Comparison of ENCODE assay signal across 29 mouse cellular contexts in genomic region chr7:111672467-111672866, GRCm38 (mm10).
DNase-seq lines count a peak whose midpoint lies in the region; ATAC-seq lines count a peak whose summit lies in the region.
"Had no signal": no experiment of that assay in that cellular context is flagged by ENCODE, and none has a peak within 500 bp of the region (broad histone marks: within the 10 kb centered on the region; RNA-seq: fewer than 3 reads in every experiment).

No protein-coding gene starts in this region.

- 32% methylated on average over 4 of the region's 4 CpGs for WGBS in hindbrain, embryonic 16.5 days
- 78% methylated on average over 4 of the region's 4 CpGs for WGBS in hindbrain, embryonic 10.5 days

- H3K4me2 ChIP-seq in hindbrain, embryonic 16.5 days (ENCODE audit: low read length), result no peak overlapping the region
- H3K4me2 ChIP-seq: embryonic facial prominence, embryonic 13.5 days; heart, embryonic 12.5 days; kidney, embryonic 15.5 days; liver, embryonic 15.5 days had no signal

- H3K27me3 ChIP-seq in hindbrain, embryonic 16.5 days (replicated peaks; ENCODE audit: control insufficient read depth, insufficient read depth, low read length), result no peaks in the 10 kb centered on the region
- H3K27me3 ChIP-seq in hindbrain, embryonic 10.5 days (ENCODE audit: insufficient read depth, poor library complexity, severe bottlenecking), result no peaks in the 10 kb centered on the region
- H3K27me3 ChIP-seq: embryonic facial prominence, embryonic 13.5 days; heart, embryonic 12.5 days; kidney, embryonic 15.5 days; liver, embryonic 15.5 days; megakaryocyte, embryonic 14.5 days had no signal

- no peak for ATAC-seq in cerebellum, adult (ENCODE audit: insufficient number of reproducible peaks, low FRiP score, low TSS enrichment)
- peak; percentile 52; the same call in 1 of the 2 replicates for ATAC-seq in hindbrain, embryonic 16.5 days
- ATAC-seq: forebrain, embryonic 16.5 days; intestine, postnatal 0 days; lung, postnatal 0 days had no signal

- no peaks in the 10 kb centered on the region for H3K9me3 ChIP-seq in hindbrain, embryonic 16.5 days (ENCODE audit: control insufficient read depth, low read length)
- no peaks in the 10 kb centered on the region for H3K9me3 ChIP-seq in hindbrain, embryonic 10.5 days
- H3K9me3 ChIP-seq: embryonic facial prominence, embryonic 13.5 days; heart, embryonic 12.5 days; kidney, embryonic 15.5 days; limb, embryonic 10.5 days; liver, embryonic 15.5 days; megakaryocyte, embryonic 14.5 days had no signal

- H3K9ac ChIP-seq in hindbrain, embryonic 16.5 days (ENCODE audit: low read depth, low read length), result no peak overlapping the region
- H3K9ac ChIP-seq: embryonic facial prominence, embryonic 13.5 days; heart, embryonic 12.5 days; kidney, embryonic 15.5 days; liver, embryonic 15.5 days had no signal

- no peak overlapping the region; the same call in 1 of the 2 replicates for H3K27ac ChIP-seq in hindbrain, embryonic 16.5 days (ENCODE audit: low read depth, low read length)
- H3K27ac ChIP-seq in hindbrain, embryonic 10.5 days, result no peak overlapping the region
- H3K27ac ChIP-seq: embryonic facial prominence, embryonic 13.5 days; kidney, embryonic 15.5 days; limb, embryonic 10.5 days; liver, embryonic 15.5 days; stomach, postnatal 0 days had no signal

- no peak overlapping the region for H3K4me3 ChIP-seq in hindbrain, embryonic 16.5 days (ENCODE audit: low read length)
- no peak overlapping the region for H3K4me3 ChIP-seq in hindbrain, embryonic 10.5 days
- H3K4me3 ChIP-seq: embryonic facial prominence, embryonic 13.5 days; heart, embryonic 12.5 days; kidney, embryonic 15.5 days; limb, embryonic 10.5 days; liver, embryonic 15.5 days; megakaryocyte, embryonic 14.5 days had no signal

- peaks cover 4% of the 10 kb centered on the region; the same call in 1 of the 2 replicates for H3K4me1 ChIP-seq in hindbrain, embryonic 16.5 days (ENCODE audit: control insufficient read depth, insufficient read depth, low read depth, low read length)
- no peaks in the 10 kb centered on the region; the same call in 1 of the 2 replicates for H3K4me1 ChIP-seq in hindbrain, embryonic 10.5 days (replicated peaks)
- H3K4me1 ChIP-seq: kidney, embryonic 15.5 days; limb, embryonic 10.5 days; liver, embryonic 15.5 days; megakaryocyte, embryonic 14.5 days had no signal

- peak; percentile 14 to 16 for DNase-seq in cerebellum, postnatal 14 days
- no peak for DNase-seq in hindbrain, embryonic 10.5 days (ENCODE audit: low spot score)
- DNase-seq in lung, postnatal 10 days, result peak; percentile 53
- no peak for DNase-seq in lung, postnatal 14 days
- peak; percentile 44 for DNase-seq in retina, postnatal 1 day
- no peak for DNase-seq in retina, embryonic 14.5 days (ENCODE audit: low spot score)
- DNase-seq: adrenal gland, postnatal 10 days; cerebellum, adult 11 months; cerebellum, adult 9-11 months; gastrocnemius, postnatal 25 days; heart, adult 18-20 months; heart, postnatal 10 days; kidney, postnatal 4 days; layer of hippocampus, adult 9-11 months; liver; thymus, adult 2 months; thymus, postnatal 4 days had no signal

- H3K36me3 ChIP-seq in hindbrain, embryonic 16.5 days (ENCODE audit: control insufficient read depth, insufficient read depth, low read length), result no peaks in the 10 kb centered on the region
- H3K36me3 ChIP-seq in hindbrain, embryonic 10.5 days, result no peaks in the 10 kb centered on the region
- H3K36me3 ChIP-seq: embryonic facial prominence, embryonic 13.5 days; heart, embryonic 12.5 days; kidney, embryonic 15.5 days; limb, embryonic 10.5 days; liver, embryonic 15.5 days had no signal

Comparison
In these comparisons a context has a peak if more than half of its experiments do, and no peak if none do; other contexts are left out.
1. DNase-seq: peak in cerebellum, postnatal 14 days (2 of 2), lung, postnatal 10 days (single experiment) and retina, postnatal 1 day (single experiment); none in hindbrain, embryonic 10.5 days (single experiment), lung, postnatal 14 days (single experiment) and retina, embryonic 14.5 days (single experiment).